Mouse (Mus musculus) activated CD4-positive, CD25-positive, alpha-beta regulatory T cell, adult 4 months (primary cell): ENCODE measurements around the gene Ccdc189. TPM values are rescaled to one million over a fixed set of nuclear protein-coding genes. Genes with fewer than 3 reads are reported as not detected.
A peak's percentile ranks its signal among the peaks of the same experiment; 100 is the strongest.

ENCODE experiments used
- ATAC-seq: one replicate; pipeline ENCODE4 v1.8.0; 2017
- polyA plus RNA-seq, 2 experiments: library from polyadenylated mRNA; unstranded; fragments of 100-300 nt; shearing (Covaris generic); gene quantifications; one replicate each; pipeline ENCODE4 v1.2.1; 2017

Gene Ccdc189
- polyA plus RNA-seq, 2 experiments from 2014 or later, result 0.57 to 1.4 TPM

- ATAC-seq, result no peak
These were observed 1.2 kb upstream of the Ccdc189 start for GRCm38 (mm10) chr7:127589637-127590036.

- ATAC-seq, result peak; percentile 37
These were observed 506 bp upstream of the Ccdc189 start for GRCm38 (mm10) chr7:127588901-127589300.

- no peak for ATAC-seq
These were observed 1.2 kb downstream of the Ccdc189 start for GRCm38 (mm10) chr7:127587196-127587595.

- ATAC-seq, result no peak
These were observed 2.2 kb downstream of the Ccdc189 start for GRCm38 (mm10) chr7:127586149-127586548.

- ATAC-seq, result no peak
These were observed 3.4 kb downstream of the Ccdc189 start for GRCm38 (mm10) chr7:127585031-127585430.

GRCm38 (mm10) chr7:127583260-127583659 is 5.1 kb downstream of the Ccdc189 start:
- no peak for ATAC-seq

- no peak for ATAC-seq
These were observed 14.3 kb downstream of the Ccdc189 start for GRCm38 (mm10) chr7:127574115-127574514.

- ATAC-seq, result no peak
These were observed 14.8 kb downstream of the Ccdc189 start for GRCm38 (mm10) chr7:127573503-127574008.

- peak; percentile 99 for ATAC-seq
These were observed 15.4 kb downstream of the Ccdc189 start, which contains the start of gene Phkg2 for GRCm38 (mm10) chr7:127572895-127573471. TSS of gene Phkg2 (plus strand) at chr7:127573340.

- ATAC-seq, result no peak
These were observed 23.8 kb downstream of the Ccdc189 start for GRCm38 (mm10) chr7:127564381-127565150.

- ATAC-seq, result no peak
These were observed 27.0 kb downstream of the Ccdc189 start, which contains the start of gene Tmem265 for GRCm38 (mm10) chr7:127561340-127561858. TSS of gene Tmem265 (plus strand) at chr7:127561390.

- no peak for ATAC-seq
These were observed 27.8 kb downstream of the Ccdc189 start for GRCm38 (mm10) chr7:127560580-127560979.

- ATAC-seq, result no peak
These were observed 36.8 kb downstream of the Ccdc189 start for GRCm38 (mm10) chr7:127551558-127551957.

- no peak for ATAC-seq
These were observed 39.1 kb downstream of the Ccdc189 start for GRCm38 (mm10) chr7:127549116-127549835.

- no peak for ATAC-seq
These were observed 46.7 kb downstream of the Ccdc189 start for GRCm38 (mm10) chr7:127541671-127542070.

Other genes starting within 250 kb of the Ccdc189 start
- under 1 TPM in 1 of 2 experiments, not detected in 1; 0.19 TPM for gene Zfp768, start 243.0 kb downstream of the Ccdc189 start, polyA plus RNA-seq
- gene Zfp747, start 212.5 kb downstream of the Ccdc189 start, polyA plus RNA-seq, result 10 to 100 TPM in 1 of 2 experiments, 1 to 10 TPM in 1; 9.9 to 11.2 TPM
- 1 to 10 TPM; 7.4 to 8.9 TPM for gene 9130019O22Rik, start 201.4 kb downstream of the Ccdc189 start, polyA plus RNA-seq
- gene E430018J23Rik, start 195.0 kb downstream of the Ccdc189 start, polyA plus RNA-seq, result 1 to 10 TPM; 4.0 to 6.1 TPM
- 1 to 10 TPM; 5.7 to 8.3 TPM for gene Zfp764, start 181.8 kb downstream of the Ccdc189 start, polyA plus RNA-seq
- gene Zfp688, start 166.5 kb downstream of the Ccdc189 start, polyA plus RNA-seq, result 10 to 100 TPM; 22.5 to 25.5 TPM
- gene Zfp689, start 139.4 kb downstream of the Ccdc189 start, polyA plus RNA-seq, result 1 to 10 TPM; 3.3 to 5.4 TPM
- gene Prr14, start 129.0 kb downstream of the Ccdc189 start, polyA plus RNA-seq, result 100 to 1,000 TPM; 137 to 165 TPM
- gene Fbrs, start 109.4 kb downstream of the Ccdc189 start, polyA plus RNA-seq, result 10 to 100 TPM; 17.9 to 25.0 TPM
- 10 to 100 TPM in 1 of 2 experiments, 1 to 10 TPM in 1; 8.1 to 10.9 TPM for gene Srcap, start 76.6 kb downstream of the Ccdc189 start, polyA plus RNA-seq
- 10 to 100 TPM; 19.2 to 20.0 TPM for gene Gm42715, start 69.0 kb downstream of the Ccdc189 start, polyA plus RNA-seq
- 10 to 100 TPM; 52.4 to 58.5 TPM for gene Tmem265, start 27.2 kb downstream of the Ccdc189 start, polyA plus RNA-seq
- gene Phkg2, start 15.3 kb downstream of the Ccdc189 start, polyA plus RNA-seq, result 10 to 100 TPM; 73.7 to 85.5 TPM
- 10 to 100 TPM; 25.3 to 26.1 TPM for gene Rnf40, start 172 bp upstream of the Ccdc189 start, polyA plus RNA-seq
- gene Zfp629, start 27.2 kb upstream of the Ccdc189 start, polyA plus RNA-seq, result under 1 TPM in 1 of 2 experiments, not detected in 1; 0.18 TPM
- gene Bcl7c, start 120.3 kb upstream of the Ccdc189 start, polyA plus RNA-seq, result 1 to 10 TPM; 4.2 to 6.2 TPM
- not detected for gene Ctf1, start 124.1 kb upstream of the Ccdc189 start, polyA plus RNA-seq
- not detected for gene Ctf2, start 143.6 kb upstream of the Ccdc189 start, polyA plus RNA-seq
- under 1 TPM; 0.36 to 0.83 TPM for gene Fbxl19, start 155.9 kb upstream of the Ccdc189 start, polyA plus RNA-seq
- gene Orai3, start 181.2 kb upstream of the Ccdc189 start, polyA plus RNA-seq, result 10 to 100 TPM; 11.3 to 12.2 TPM
- gene Setd1a, start 188.1 kb upstream of the Ccdc189 start, polyA plus RNA-seq, result 1 to 10 TPM; 6.3 to 7.4 TPM
- gene Gm49388, start 197.0 kb upstream of the Ccdc189 start, polyA plus RNA-seq, result not detected
- gene Hsd3b7, start 212.0 kb upstream of the Ccdc189 start, polyA plus RNA-seq, result 1 to 10 TPM; 5.2 to 5.7 TPM
- gene Stx4a, start 235.7 kb upstream of the Ccdc189 start, polyA plus RNA-seq, result 10 to 100 TPM; 49.3 to 54.6 TPM
- gene Stx1b, start 236.0 kb upstream of the Ccdc189 start, polyA plus RNA-seq, result under 1 TPM in 1 of 2 experiments, not detected in 1; 0.62 TPM